Mouse (Mus musculus) c-Kit-positive CD71-negative TER-119-negative erythroid progenitor cells, embryonic 14.5 days (primary cell): Measurements from ENCODE around the gene Bnc2.

Experiments
- DNase-seq: peaks from one replicate; pipeline ENCODE4 v3.0.0-alpha.2; 2013; ENCODE audit warnings: low read depth

Bnc2 gene

DNA sequence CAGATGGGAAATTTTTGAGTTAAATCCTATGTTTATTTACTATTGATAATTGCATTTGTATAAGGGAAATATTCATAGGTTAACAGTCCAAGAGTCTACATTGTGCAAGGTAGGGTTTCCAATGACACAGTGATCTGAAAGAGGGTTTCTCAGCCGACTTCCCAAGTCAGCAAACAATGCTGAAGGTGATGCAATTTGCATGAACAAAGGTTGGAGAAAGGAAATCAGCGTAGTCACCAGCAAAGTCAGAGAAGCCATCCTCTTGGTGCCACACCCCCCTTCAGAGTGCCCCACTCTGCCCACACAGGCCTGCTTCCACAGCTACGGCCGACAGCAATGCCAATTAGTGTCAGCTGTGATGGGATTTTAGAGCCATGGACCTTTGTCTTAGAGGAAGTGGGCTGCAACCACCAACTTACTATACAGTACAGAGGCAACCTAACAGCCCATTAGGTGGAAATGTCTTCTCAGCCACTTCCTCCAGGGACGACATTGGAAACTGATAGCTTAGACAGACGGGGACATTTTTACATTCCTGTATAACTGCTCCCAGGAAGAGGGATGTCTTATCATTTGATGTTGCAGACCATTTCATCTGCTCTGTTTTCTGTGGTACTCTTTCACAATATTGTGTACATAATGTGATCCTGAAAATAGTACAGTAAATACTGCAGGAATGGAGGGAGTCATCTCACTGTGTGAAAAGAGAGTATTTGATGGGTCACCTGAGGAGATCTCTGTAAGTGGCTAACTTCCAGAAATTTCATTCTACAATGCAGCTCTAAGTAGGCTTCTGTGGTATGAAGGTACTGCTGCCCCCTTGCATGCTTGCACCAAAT, 243.2 kb downstream of the Bnc2 start:
- DNase-seq: no peak

DNA sequence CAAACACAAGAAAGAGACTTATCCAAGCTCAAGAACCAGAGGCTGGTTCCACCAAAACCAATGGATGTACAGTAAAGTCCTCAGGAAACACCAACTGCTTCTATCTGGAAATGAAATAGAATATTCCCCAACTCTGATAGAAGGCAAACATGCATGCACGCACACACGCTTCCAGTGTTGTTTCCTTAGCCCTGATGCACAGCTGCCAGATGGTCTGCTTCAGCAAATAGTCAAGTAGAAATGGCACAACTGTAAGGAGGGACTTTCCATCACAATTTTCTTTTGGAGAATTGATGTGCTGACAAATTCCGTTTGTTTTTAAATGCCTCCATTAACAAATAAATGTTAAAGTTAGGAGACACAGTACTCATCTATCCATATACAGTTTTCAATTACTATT, 247.1 kb downstream of the Bnc2 start:
- DNase-seq: no peak

DNA sequence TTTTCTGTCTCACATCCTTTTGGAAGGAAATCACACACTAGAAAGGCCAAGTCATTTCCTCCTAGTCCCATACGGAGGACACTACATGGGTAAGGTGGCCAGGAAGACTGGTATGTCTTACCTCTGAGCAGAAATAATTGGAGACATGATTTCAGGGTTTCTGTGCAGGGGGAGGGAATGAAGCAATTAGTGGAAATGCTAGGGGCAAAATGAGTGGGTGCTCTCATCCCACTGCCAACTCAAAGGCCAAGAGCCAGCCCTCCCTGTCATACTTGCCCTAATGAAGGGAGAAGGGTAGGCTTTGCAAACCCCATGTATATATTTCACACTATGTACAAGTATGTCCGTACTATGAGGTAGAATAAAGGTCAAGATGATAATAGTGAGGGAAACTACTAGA, 263.6 kb downstream of the Bnc2 start:
- DNase-seq: no peak

DNA sequence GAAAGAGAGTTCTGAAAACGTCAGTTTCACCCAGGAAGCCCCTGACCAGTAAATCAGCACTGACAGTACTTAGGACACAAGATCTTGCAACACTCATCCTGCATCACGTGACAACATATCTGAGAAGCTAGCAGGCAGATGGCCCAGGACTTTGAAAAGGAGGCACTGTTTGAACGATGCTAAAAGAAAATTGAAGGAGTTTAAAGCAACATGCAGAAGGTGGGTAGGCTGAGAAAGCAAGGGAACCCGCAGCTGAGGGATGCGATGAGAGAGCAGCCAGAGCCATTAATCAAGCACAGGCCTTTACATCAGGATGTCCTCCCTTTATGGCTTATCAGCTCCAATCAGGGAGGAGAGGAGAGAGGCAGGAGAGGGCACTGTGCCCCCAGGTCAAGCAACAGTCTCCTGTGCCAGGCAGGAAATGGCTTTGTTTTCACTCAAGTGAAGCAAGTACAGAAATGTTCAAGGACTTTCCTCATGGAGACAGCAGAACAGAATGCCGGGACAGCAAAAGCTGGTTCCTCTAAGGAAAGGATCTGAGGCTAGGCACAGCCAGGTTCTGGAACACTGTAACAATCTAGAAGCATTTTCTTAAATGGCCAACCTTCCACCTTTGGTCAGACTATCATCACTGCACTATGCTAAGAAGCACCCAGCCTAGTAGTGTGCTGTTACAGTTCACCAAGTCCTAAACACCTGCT, 267.6 kb downstream of the Bnc2 start:
- DNase-seq: no peak

DNA sequence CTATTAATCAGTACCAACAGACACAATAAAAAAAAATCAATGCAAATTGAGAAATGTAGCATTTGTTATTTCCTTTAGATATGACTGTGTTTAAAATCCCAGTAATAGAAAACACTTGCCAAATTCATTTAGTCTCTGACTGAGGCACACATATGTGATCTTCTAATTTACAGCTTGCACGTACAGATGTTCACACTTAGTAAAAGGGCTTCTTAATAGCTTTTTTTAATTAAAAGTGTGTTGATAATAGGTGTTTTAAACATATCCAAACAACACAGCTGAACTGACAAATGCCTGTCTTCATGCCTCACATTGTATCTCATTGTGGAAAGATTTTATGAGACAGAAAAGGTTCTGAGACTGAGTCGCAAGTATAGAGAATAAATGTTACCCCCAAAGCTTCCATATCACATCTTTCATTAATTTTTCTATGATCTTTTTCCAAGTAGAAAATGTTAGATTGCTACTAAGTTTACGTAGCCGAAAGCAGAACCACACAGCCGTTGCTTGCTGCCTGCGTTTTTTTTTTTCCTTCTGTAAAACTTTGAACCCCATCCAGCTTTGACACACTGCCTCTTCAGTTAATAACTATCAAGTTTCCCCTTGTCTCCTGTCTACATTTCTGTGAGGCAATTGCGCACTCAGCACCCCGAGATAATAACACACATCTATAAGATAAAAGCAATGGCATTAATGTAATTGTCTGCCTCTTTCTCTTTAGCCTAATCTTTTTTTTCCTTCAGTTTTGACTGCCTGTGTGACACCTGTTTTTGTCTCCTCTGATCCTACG, 271.5 kb downstream of the Bnc2 start:
- no peak for DNase-seq

DNA sequence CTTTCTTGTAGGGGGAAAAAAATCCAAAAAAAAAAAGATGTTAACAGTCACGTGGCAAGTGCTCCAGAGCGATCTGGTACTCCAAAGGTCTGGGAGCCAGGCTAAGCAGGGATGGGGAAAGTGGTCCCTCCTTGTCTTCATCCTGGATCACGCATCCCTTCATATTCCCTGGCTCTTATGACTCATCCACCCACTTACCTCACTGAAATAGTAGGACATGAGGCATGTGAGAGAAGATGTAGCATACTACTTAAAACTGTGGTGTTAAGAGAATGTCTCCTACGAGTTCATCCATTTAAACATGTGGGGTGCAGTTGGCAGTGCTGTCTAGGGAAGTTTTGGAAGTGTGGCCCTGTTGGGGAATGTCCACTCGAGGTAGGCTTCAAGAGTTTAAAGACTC, 286.1 kb downstream of the Bnc2 start:
- DNase-seq: no peak

DNA sequence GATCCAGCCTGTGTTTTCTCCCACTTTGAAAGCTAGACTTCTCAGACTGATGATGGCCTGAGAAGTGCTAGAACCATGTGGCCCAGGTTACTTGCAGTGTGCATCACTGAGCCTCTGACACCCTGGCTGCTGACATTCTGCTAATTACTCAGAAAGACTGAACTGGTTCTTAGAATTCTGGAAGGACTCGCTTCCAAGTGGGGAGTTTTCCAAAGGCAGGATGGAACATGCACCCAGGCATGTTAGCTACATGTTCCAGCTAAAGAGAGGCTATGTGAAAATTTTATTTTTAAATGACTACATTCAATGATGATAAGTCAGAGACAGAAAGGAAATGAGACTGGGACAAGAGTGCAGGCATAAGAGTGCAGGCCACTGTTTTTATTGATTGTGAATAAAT, 289.9 kb downstream of the Bnc2 start:
- DNase-seq: no peak

DNA sequence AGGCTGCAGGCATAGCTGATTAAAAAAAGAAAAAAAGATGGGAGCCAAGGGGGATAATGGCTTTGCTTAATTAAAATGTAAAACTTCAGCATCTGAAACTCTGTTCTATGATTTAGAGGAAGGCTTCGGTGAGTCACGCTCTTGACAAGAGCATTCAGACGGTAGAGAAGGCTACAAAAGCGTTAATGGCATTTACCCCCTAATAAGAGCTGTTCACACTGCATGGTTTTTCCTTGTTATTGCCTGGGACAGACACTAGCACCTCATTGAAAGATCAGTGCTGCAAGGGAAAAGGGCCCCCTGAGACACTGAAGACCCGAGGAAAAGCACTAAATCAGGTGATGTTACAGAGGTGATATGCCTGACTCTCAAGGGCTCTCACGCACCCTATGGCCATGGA, 295.8 kb downstream of the Bnc2 start:
- no peak for DNase-seq

DNA sequence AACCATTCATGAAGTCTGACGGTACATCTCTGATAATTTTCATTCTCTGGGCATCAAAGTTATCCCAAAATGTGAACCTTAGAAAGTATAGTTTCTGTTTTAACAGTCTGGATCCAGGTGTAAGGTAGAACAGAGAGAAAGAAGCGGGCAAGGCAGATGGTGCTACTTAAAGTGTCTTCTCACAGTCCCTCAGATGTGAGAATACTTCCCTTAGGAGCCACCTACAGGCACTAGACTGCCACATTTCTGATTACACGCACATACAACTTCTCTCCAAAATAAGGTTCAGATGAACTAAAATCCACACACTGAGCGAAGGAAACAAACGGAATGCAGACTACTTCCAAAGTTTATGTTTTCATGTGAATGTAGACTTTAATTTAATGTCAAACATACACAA, 297.6 kb downstream of the Bnc2 start:
- DNase-seq: no peak

DNA sequence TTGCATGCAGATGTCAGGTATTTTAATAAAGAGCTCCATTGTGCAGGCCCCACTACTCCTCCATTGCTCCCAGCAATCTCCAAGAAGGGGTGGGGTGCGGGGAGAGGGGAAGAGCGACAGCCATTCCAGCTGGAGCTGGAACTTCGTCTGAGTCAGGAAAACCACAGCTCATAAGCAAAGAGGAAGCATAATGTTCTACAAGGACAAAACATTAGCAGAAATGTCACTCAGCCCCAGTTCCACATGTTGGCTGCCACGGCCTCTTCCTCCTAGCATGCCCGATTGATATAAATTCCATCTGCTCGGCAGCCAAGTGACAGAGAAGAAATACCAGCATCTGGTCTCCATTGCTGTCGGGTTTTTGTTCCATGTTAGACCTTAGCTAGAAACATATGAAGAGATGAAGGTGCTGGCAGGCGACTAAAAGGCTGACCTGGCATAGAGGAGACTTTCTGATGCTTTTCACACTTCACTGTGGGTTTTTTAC, 312.7 kb downstream of the Bnc2 start:
- no peak for DNase-seq

DNA sequence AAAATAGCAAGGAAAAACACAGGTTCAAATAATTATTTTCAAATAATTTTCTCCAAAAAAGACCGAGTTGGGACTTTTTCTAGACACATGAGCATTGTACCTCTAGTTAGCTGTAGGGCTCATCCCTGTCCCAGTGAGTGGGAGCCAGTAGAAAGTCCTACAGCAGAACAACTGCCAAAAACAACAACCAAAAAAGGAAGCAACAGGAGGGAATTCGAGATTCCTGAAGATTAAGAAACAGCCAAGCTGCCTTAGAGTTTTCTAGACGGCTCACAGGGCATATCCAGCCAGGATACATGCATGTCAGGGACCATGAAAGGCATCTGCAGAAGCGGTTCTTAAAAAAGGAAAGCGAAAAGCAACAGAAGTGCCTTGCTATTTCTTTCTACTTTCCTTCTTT, 313.9 kb downstream of the Bnc2 start:
- DNase-seq: no peak

DNA sequence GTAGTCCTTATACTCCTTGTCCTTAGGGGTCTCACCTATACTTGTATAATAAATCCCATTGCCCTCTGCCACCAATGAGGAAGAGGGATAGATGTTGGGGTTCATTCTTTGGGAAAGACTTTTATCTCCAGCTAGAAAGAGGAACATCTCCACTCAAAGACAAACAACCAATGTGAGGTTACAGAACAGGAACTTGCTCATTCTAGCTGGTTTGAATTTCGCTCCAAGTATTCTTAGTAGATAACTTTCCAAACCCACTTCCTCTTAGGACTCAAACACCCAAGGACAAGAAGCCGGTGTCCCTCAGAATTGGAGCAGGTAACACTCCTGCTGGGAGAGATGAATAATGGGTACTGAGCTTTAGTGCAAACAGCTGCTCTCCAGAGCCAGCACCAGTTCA, 315.1 kb downstream of the Bnc2 start:
- DNase-seq: no peak

DNA sequence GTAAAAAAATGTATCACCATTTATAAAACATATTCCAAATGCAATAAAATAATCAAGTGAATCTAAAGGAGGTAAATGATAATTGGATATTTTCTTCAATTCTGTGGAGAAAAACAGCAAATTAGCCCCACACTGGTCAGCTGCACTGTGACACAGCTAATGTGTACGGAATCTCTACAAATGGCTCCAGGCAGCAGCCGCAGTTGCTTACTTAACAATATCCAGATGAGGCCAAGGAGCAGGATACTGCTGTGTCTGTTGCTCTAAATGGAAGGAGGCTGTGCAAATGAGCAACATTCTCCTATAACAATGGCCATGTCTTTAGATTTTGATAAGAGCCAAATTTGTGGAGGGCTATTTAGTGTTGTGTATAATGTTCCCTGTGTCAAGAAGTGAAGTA, 316.9 kb downstream of the Bnc2 start:
- no peak for DNase-seq

DNA sequence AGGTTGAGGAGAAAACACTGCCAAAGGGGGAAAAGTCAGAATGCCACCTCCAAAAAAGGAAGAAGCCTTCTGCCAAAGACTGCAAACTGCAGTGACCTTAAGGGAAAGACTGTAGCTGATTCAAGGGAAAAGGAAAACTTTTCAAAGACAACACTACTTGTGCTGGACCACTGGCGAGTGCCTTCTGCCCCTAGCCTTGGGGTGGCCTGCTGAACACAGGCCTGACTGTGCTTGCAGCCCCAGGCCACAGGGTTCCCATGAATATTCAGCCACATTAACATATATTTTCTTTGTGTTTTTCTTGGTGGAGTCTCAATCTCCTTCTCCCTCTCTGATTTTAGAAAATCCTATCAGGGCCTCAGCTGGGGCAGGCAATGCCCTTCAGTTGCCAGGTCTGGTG, 317.7 kb downstream of the Bnc2 start:
- DNase-seq: no peak

DNA sequence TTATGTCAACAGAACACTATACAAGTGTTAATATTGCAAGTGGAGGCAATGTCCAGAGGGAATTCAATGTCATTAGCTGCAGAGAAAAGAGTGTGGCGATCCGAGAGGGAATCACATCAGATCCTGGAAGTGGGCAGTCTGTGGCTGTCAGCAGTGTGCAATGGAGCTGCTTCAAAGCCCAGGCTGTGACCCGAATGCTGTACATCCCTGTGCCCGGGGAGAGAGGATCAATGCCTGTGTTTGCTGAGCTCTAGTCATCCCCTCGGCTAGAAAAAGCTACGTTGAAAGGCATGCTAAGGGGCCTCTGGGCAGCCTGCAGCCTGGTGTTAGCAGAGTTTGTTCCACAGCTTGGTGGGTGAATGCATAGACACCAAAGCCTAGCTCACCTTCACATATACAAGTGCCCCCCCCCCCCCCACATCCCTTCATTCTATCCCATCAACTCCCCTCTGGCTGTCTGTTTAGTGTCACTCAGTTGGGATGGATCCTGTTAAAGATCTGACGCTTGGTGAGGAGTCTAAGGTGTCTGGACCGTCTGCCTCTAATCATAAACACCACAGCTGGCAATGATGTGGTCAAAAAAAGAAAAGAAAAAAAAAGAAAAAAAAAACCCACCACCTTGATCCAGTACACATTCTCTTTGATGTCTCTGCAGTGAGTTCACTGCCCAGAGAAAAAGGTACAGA, 318.5 kb downstream of the Bnc2 start:
- DNase-seq: no peak

DNA sequence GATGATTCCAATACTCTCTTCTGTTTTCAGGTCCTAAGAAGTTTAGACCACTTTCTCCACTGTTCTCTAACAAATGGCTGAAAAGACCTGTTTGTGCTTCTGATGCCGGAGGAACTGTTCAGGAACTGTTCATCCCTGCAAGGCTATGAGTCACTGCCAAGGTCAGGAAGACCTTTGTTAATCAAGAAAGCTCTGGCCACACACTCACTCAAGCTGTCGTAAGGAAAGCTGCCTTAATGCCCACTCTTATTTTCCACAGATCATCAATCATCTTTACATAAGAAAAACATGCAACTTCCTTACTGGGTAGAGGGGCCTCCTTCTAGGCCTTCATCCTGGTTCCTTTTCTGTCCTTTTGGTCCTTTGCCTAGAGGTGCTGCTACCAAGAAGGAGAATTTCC, 322.4 kb downstream of the Bnc2 start:
- DNase-seq: no peak

DNA sequence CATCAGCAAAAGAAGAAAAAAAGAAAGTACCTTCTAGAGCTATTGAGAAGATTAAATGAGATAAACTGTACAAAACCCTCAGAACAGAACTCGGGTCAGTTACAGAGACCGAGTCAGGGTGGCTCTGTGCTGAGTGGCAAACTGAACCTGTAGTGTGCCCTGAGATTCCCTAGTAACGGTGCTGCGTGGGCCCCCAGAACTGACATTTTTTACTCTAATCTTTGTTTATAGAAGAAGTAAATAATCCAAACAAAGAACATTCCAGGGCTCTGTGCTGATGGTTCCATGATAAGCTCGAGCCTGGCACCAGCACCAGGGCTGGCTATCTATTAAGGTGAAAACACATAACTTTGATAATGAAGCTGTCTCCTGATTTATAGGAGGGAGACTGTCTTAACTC, 325.5 kb downstream of the Bnc2 start:
- no peak for DNase-seq

DNA sequence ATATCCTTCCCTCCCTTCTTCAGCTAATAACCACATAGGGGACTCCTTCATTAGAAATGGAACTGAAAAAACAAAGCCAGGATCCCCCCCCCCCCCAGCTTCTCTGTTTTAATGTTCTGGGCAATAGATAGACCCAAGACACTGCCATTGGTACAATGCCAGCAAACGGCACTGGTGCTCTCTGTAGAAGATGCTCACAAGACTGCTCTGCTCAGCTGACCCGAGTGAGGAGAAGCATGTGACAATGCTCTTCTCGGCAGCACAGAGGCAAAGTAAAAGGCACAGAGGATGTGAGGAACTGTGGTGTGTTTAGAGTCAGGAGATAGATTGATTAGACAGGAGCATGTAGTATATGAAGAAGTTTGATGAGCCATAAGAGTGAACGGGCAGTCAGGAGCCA, 335.9 kb downstream of the Bnc2 start:
- DNase-seq: no peak

DNA sequence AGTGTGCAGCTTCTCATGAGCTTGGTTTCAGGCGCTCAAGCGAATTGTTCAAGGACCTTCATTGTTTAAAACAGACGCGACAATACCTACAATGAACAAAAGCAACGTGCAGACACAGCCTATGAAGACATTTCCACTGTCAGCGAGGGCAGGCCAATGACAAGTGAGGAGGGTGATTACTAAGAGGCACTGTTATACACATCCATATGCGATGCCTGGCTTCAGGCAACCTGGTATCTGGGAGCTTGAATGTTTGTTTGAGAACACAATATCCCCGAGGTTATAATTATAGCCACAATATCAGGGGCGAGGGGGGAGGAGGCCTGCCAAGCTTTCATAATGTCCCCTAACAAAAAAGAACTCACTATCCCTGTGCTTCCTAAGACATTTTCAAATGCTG, 343.1 kb downstream of the Bnc2 start:
- DNase-seq: no peak

DNA sequence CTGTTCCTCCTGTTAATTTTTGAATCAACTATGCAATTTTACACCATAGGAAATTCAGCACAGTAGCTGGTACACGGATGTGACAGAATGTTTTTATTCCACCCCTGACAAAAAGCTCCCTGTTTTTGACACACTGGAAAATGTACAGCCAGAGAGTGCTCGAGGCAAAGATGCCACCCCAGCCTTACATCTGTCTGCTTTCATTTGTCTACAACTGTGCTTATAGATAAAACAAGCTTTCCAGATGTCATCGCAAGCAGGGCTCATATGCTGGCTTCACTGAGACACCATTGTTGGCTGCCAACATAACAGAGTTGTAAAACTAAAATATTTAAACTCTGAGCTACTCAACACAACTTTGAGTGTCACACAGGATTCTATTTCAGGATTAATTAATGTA, 343.6 kb downstream of the Bnc2 start:
- DNase-seq: no peak

DNA sequence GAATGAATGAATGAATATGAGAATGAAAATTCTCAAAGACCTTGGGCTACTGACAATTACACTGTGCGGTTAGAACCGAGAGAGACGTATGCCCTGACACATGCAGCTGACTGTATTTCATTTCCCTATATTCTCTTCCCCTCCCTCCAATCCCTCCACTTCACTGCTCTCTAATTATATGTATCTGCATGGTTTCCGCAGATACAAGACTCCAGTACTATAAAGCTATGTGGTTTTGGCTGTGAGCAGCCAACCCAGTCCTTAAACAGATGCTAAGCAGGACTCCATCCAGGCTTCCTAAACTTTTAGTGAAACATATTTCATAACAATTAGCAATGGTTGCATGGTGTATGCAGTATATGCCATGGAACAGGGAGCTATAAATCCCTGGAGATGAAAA, 344.6 kb downstream of the Bnc2 start:
- DNase-seq: no peak

DNA sequence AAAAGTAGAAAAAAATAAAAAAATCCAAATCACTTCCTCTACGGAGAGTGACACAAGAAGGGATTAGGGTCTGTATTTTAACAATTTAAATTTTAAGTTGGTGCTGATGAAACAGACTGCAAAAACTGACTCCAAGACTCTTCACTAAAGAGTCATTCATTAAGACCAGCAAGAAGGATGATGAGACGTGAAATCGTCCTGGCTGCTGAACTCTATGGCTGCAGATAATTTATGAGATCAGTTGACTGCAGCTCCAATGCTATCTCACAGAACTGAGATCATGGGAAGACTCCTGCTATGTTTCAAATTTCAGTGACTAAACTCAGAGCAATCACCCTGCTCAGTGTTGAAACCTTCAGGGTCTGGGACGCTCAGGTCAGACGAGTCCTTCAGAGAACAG, 345.4 kb downstream of the Bnc2 start:
- no peak for DNase-seq
